Mouse (Mus musculus): ENCODE data around the gene Cnpy3. TPM values are rescaled to one million over a fixed set of nuclear protein-coding genes. Genes with fewer than 3 reads are reported as not detected.

Gene Cnpy3
- total RNA-seq, 2 experiments from 2014 or later, result 50.8 to 53.2 TPM

GRCm38 (mm10) chr17:46724477-46725084 is 27.4 kb downstream of the Cnpy3 start:
- intact Hi-C loops (cut with DNase I), result no loop called here
- DNase-seq, result no peak

- no peak for DNase-seq
Measured at GRCm38 (mm10) chr17:46721077-46721476, 30.9 kb downstream of the Cnpy3 start.

GRCm38 (mm10) chr17:46714756-46715481 is 37.1 kb downstream of the Cnpy3 start:
- intact Hi-C loops (cut with DNase I), result no loop called here

More at GRCm38 (mm10) chr17:46721077-46721476, 30.9 kb downstream of the Cnpy3 start:
- intact Hi-C loops (cut with DNase I), result no loop called here

GRCm38 (mm10) chr17:46713849-46714248 is 38.2 kb downstream of the Cnpy3 start:
- DNase-seq, result no peak
- intact Hi-C loops (cut with DNase I), result no loop called here

More at GRCm38 (mm10) chr17:46714756-46715481, 37.1 kb downstream of the Cnpy3 start:
- DNase-seq, result no peak

GRCm38 (mm10) chr17:46712442-46712841 is 39.6 kb downstream of the Cnpy3 start:
- intact Hi-C loops (cut with DNase I), result no loop called here

GRCm38 (mm10) chr17:46711612-46712271 is 40.3 kb downstream of the Cnpy3 start:
- DNase-seq, result peak; percentile 50
- intact Hi-C loops (cut with DNase I), result no loop called here

More at GRCm38 (mm10) chr17:46712442-46712841, 39.6 kb downstream of the Cnpy3 start:
- no peak for DNase-seq

- DNase-seq, result peak; percentile 96
- intact Hi-C loops (cut with DNase I), result no loop called here
Measured at GRCm38 (mm10) chr17:46710959-46711597, 40.9 kb downstream of the Cnpy3 start, which contains the start of gene Pex6. Gene Pex6, plus strand, starts transcription at chr17:46711463.

- DNase-seq, result no peak
- intact Hi-C loops (cut with DNase I), result no loop called here
Measured at GRCm38 (mm10) chr17:46706375-46707089, 45.5 kb downstream of the Cnpy3 start.

GRCm38 (mm10) chr17:46704887-46705835 is 46.9 kb downstream of the Cnpy3 start, which contains the start of gene Ppp2r5d:
Gene Ppp2r5d, minus strand, starts transcription at chr17:46705111.
- DNase-seq, result peak; percentile 96
- intact Hi-C loops (cut with DNase I), result no loop called here

- intact Hi-C loops (cut with DNase I), result no loop called here
- no peak for DNase-seq
Measured at GRCm38 (mm10) chr17:46703971-46704886, 47.8 kb downstream of the Cnpy3 start.

GRCm38 (mm10) chr17:46702506-46702905 is 49.5 kb downstream of the Cnpy3 start:
- intact Hi-C loops (cut with DNase I), result no loop called here
- no peak for DNase-seq

- no peak for DNase-seq
- intact Hi-C loops (cut with DNase I), result no loop called here
Measured at GRCm38 (mm10) chr17:46702100-46702499, 49.9 kb downstream of the Cnpy3 start.

- DNase-seq, result no peak
- intact Hi-C loops (cut with DNase I), result no loop called here
Measured at GRCm38 (mm10) chr17:46701489-46701888, 50.5 kb downstream of the Cnpy3 start.

- DNase-seq, result no peak
- intact Hi-C loops (cut with DNase I), result no loop called here
Measured at GRCm38 (mm10) chr17:46699912-46700311, 52.1 kb downstream of the Cnpy3 start.

- intact Hi-C loops (cut with DNase I), result no loop called here
- DNase-seq, result no peak
Measured at GRCm38 (mm10) chr17:46699245-46699644, 52.8 kb downstream of the Cnpy3 start.

- intact Hi-C loops (cut with DNase I), result no loop called here
- no peak for DNase-seq
Measured at GRCm38 (mm10) chr17:46698515-46698914, 53.5 kb downstream of the Cnpy3 start.

- DNase-seq, result no peak
- intact Hi-C loops (cut with DNase I), result no loop called here
Measured at GRCm38 (mm10) chr17:46694517-46695063, 57.4 kb downstream of the Cnpy3 start.

- DNase-seq, result no peak
- intact Hi-C loops (cut with DNase I), result no loop called here
Measured at GRCm38 (mm10) chr17:46691390-46691789, 60.6 kb downstream of the Cnpy3 start.
